Mouse (Mus musculus) liver, embryonic 11.5 days (tissue): ENCODE data around the gene Phf1. TPM values are rescaled to one million over a fixed set of nuclear protein-coding genes. Genes with fewer than 3 reads are reported as not detected.
"Not testable (repeated sequence)": the region's sequence is repeated elsewhere in the genome, so short reads cannot be mapped to it uniquely, and the experiment has no call there.

Experiments used
- ATAC-seq: fragments of 200-750 bp; cut with Nextera tagmentation; replicated peaks from 2 replicates; pipeline ENCODE4 v1.8.0; 2017; ENCODE audit warnings: moderate number of reproducible peaks, mild to moderate bottlenecking, moderate TSS enrichment, moderate library complexity; ENCODE audit not compliant: low FRiP score
- DNase-seq: peaks from one replicate; pipeline ENCODE4 v3.0.0-alpha.2; 2017; ENCODE audit warnings: low spot score
- H3K27ac ChIP-seq: fragments of 300-500 bp; sonication (generic); 2 replicates; pipeline ENCODE4 v1.5.1; 2014; ENCODE audit warnings: mild to moderate bottlenecking, low read depth, low read length, control low read depth
- H3K27me3 ChIP-seq: fragments of 300-500 bp; sonication (generic); replicated peaks from 2 replicates; pipeline ENCODE4 v1.6.1; 2014; ENCODE audit warnings: low read length, mixed read lengths; ENCODE audit not compliant: control insufficient read depth, insufficient read depth
- H3K36me3 ChIP-seq: fragments of 300-500 bp; sonication (generic); 2 replicates; pipeline ENCODE4 v1.6.1; 2014; ENCODE audit warnings: mild to moderate bottlenecking, low read length, moderate library complexity, mixed read lengths; ENCODE audit not compliant: control insufficient read depth, insufficient read depth
- H3K4me1 ChIP-seq: fragments of 300-500 bp; sonication (generic); replicated peaks from 2 replicates; pipeline ENCODE4 v1.6.1; 2014; ENCODE audit warnings: low read length, mixed read lengths; ENCODE audit not compliant: control insufficient read depth, insufficient read depth
- H3K4me2 ChIP-seq: fragments of 300-500 bp; sonication (generic); 2 replicates; pipeline ENCODE4 v1.6.1; 2014; ENCODE audit warnings: mild to moderate bottlenecking, control low read depth, moderate library complexity
- H3K4me3 ChIP-seq: fragments of 300-500 bp; sonication (generic); 2 replicates; pipeline ENCODE4 v1.5.1; 2014; ENCODE audit warnings: low read depth, low read length, control low read depth
- H3K9ac ChIP-seq: fragments of 300-500 bp; sonication (generic); 2 replicates; pipeline ENCODE4 v1.6.1; 2014; ENCODE audit warnings: low read depth, low read length, control low read depth
- H3K9me3 ChIP-seq: fragments of 300-500 bp; sonication (generic); 2 replicates; pipeline ENCODE4 v1.6.1; 2016; ENCODE audit warnings: low read length, inconsistent platforms, mixed read lengths; ENCODE audit not compliant: control insufficient read depth
- WGBS: fragments of 180-500 bp; shearing (Covaris S2); extraction: QIAGEN DNeasy Blood & Tissue Kit; methylation state at CpG from one replicate; pipeline ENCODE4 v1.1.7; 2014; 5-methylcytosine and 5-hydroxymethylcytosine counted together
- polyA plus RNA-seq: library from polyadenylated mRNA; unstranded; fragments of >200 nt; fragmentation: Nextera tagmentation; extraction: Ambion mirVana; gene quantifications from 2 replicates; pipeline ENCODE4 v1.2.1, GENCODE M21; 2014

Gene Phf1
- polyA plus RNA-seq, 1 experiment from 2014 or later, result 3.2 TPM

GRCm38 (mm10) chr17:26894342-26894741 is 38.5 kb upstream of the Phf1 start:
- no peak for DNase-seq
- 85% methylated on average over 6 of the region's 6 CpGs for WGBS
- Histone ChIP-seq H3K4me2 (no peak overlapping the region), H3K27ac (no peak overlapping the region), H3K4me1 (no peaks in the 10 kb centered on the region; the same call in 1 of the 2 replicates), H3K9ac (no peak overlapping the region), H3K9me3 (no peaks in the 10 kb centered on the region), H3K36me3 (no peaks in the 10 kb centered on the region), H3K27me3 (peaks cover 4% of the 10 kb centered on the region; the same call in 1 of the 2 replicates), H3K4me3 (no peak overlapping the region)
- ATAC-seq, result no peak

- Histone ChIP-seq H3K4me2 (no peak overlapping the region), H3K36me3 (no peaks in the 10 kb centered on the region), H3K9ac (no peak overlapping the region), H3K27ac (no peak overlapping the region), H3K9me3 (no peaks in the 10 kb centered on the region), H3K27me3 (peaks cover 4% of the 10 kb centered on the region; the same call in 1 of the 2 replicates), H3K4me3 (no peak overlapping the region), H3K4me1 (no peaks in the 10 kb centered on the region; the same call in 1 of the 2 replicates)
- DNase-seq, result peak; percentile 58
- no peak for ATAC-seq
- 13% methylated on average over 10 of the region's 10 CpGs for WGBS
Observed at GRCm38 (mm10) chr17:26895578-26895977, 37.3 kb upstream of the Phf1 start.

GRCm38 (mm10) chr17:26900916-26901315 is 31.9 kb upstream of the Phf1 start:
- WGBS, result 71% methylated on average over 6 of the region's 6 CpGs
- no peak for DNase-seq
- H3K4me1 ChIP-seq, result no peaks in the 10 kb centered on the region

GRCm38 (mm10) chr17:26904320-26904719 is 28.5 kb upstream of the Phf1 start:
- no peak overlapping the region for H3K9ac ChIP-seq
- H3K4me1 ChIP-seq, result no peaks in the 10 kb centered on the region
- no peak for DNase-seq
- no peak for ATAC-seq
- no peak overlapping the region for H3K4me3 ChIP-seq
- no peak overlapping the region for H3K4me2 ChIP-seq
- 51% methylated on average over 5 of the region's 5 CpGs for WGBS
- no peaks in the 10 kb centered on the region for H3K9me3 ChIP-seq
- no peaks in the 10 kb centered on the region for H3K27me3 ChIP-seq
- H3K36me3 ChIP-seq, result no peaks in the 10 kb centered on the region
- H3K27ac ChIP-seq, result no peak overlapping the region

More at GRCm38 (mm10) chr17:26900916-26901315, 31.9 kb upstream of the Phf1 start:
- no peak for ATAC-seq
- Histone ChIP-seq H3K36me3 (no peaks in the 10 kb centered on the region), H3K27ac (no peak overlapping the region), H3K4me2 (no peak overlapping the region), H3K9ac (no peak overlapping the region), H3K27me3 (peaks cover 4% of the 10 kb centered on the region; the same call in 1 of the 2 replicates), H3K4me3 (no peak overlapping the region), H3K9me3 (no peaks in the 10 kb centered on the region)

GRCm38 (mm10) chr17:26907506-26907905 is 25.3 kb upstream of the Phf1 start:
- not testable (repeated sequence) for H3K9ac ChIP-seq, H3K36me3 ChIP-seq, H3K27me3 ChIP-seq, DNase-seq, H3K4me3 ChIP-seq, ATAC-seq, H3K27ac ChIP-seq, H3K9me3 ChIP-seq, H3K4me1 ChIP-seq, H3K4me2 ChIP-seq
- 88% methylated on average over 14 of the region's 15 CpGs for WGBS

- Histone ChIP-seq H3K4me3 (no peak overlapping the region), H3K27me3 (no peaks in the 10 kb centered on the region), H3K4me2 (no peak overlapping the region), H3K9me3 (no peaks in the 10 kb centered on the region), H3K36me3 (no peaks in the 10 kb centered on the region), H3K4me1 (peaks cover 14% of the 10 kb centered on the region), H3K27ac (no peak overlapping the region), H3K9ac (no peak overlapping the region)
- no peak for ATAC-seq
- 45% methylated on average over 1 of the region's 1 CpGs for WGBS
- DNase-seq, result no peak
Observed at GRCm38 (mm10) chr17:26915248-26915647, 17.6 kb upstream of the Phf1 start.

- Histone ChIP-seq H3K9ac (peak within 1 kb of the TSS; percentile 83), H3K4me1 (peaks cover 15% of the 10 kb centered on the region), H3K4me2 (peak within 1 kb of the TSS; percentile 75), H3K27ac (peak within 1 kb of the TSS; percentile 68), H3K4me3 (peak within 1 kb of the TSS; percentile 77), H3K27me3 (no peaks in the 10 kb centered on the region), H3K9me3 (no peaks in the 10 kb centered on the region), H3K36me3 (0 out of 2 replicates have a peak, but pooled peaks cover 5% of the 10 kb centered on the region)
- ATAC-seq (peak; percentile 98), DNase-seq (peak; percentile 100)
- under 1% methylated on average over 72 of the region's 72 CpGs for WGBS
Observed at GRCm38 (mm10) chr17:26916711-26917482, 16.0 kb upstream of the Phf1 start, which contains the start of gene Kifc5b. Gene Kifc5b (plus strand): TSS chr17:26917091.

- Histone ChIP-seq H3K4me2 (peak overlapping the region; percentile 75), H3K27ac (peak overlapping the region; percentile 68; the same call in 1 of the 2 replicates), H3K9ac (peak overlapping the region; percentile 83), H3K4me3 (peak overlapping the region; percentile 77), H3K4me1 (peaks cover 15% of the 10 kb centered on the region)
- DNase-seq, H3K36me3 ChIP-seq, H3K27me3 ChIP-seq, ATAC-seq, H3K9me3 ChIP-seq: not testable (repeated sequence)
- 0% methylated on average over 12 of the region's 12 CpGs for WGBS
Observed at GRCm38 (mm10) chr17:26917560-26917959, 15.3 kb upstream of the Phf1 start.

GRCm38 (mm10) chr17:26918343-26918742 is 14.5 kb upstream of the Phf1 start:
- DNase-seq (no peak), ATAC-seq (no peak)
- WGBS, result 79% methylated on average over 2 of the region's 2 CpGs
- H3K9ac ChIP-seq, result peak overlapping the region; percentile 56
- peaks cover 15% of the 10 kb centered on the region for H3K4me1 ChIP-seq
- H3K9me3 ChIP-seq, result no peaks in the 10 kb centered on the region
- peak overlapping the region; percentile 75 for H3K4me2 ChIP-seq
- H3K27me3 ChIP-seq, result no peaks in the 10 kb centered on the region
- peak overlapping the region; percentile 77 for H3K4me3 ChIP-seq
- 0 out of 2 replicates have a peak, but pooled peaks cover 5% of the 10 kb centered on the region for H3K36me3 ChIP-seq
- H3K27ac ChIP-seq, result no peak overlapping the region
